Mouse (Mus musculus) layer of hippocampus, postnatal 36 days (tissue): Measurements from ENCODE around the gene Pdzk1. TPM values are rescaled to one million over a fixed set of nuclear protein-coding genes. Genes with fewer than 3 reads are reported as not detected.

Source experiments
- DNase-seq, 2 experiments: peaks; one replicate each; pipeline ENCODE4 v3.0.0; 2022
- total RNA-seq, 2 experiments: library from RNA; stranded (reverse); gene quantifications; 2 replicates each; pipeline ENCODE4 v1.2.3; 2021

Gene Pdzk1
- total RNA-seq = under 1 TPM in 1 of 2 experiments, not detected in 1; 0.15 TPM

GRCm38 (mm10) chr3:96828984-96829383 is at the start of gene Pdzk1, which contains the start of gene Cd160:
Gene Pdzk1 (plus strand): TSS chr3:96829284.
Gene Cd160 (minus strand): TSS chr3:96829351.
- no peak for DNase-seq

GRCm38 (mm10) chr3:96782236-96782635 is 46.8 kb upstream of the Pdzk1 start:
- no peak for DNase-seq

- DNase-seq = no peak
These were observed 41.3 kb upstream of the Pdzk1 start for GRCm38 (mm10) chr3:96787784-96788183.

DNA sequence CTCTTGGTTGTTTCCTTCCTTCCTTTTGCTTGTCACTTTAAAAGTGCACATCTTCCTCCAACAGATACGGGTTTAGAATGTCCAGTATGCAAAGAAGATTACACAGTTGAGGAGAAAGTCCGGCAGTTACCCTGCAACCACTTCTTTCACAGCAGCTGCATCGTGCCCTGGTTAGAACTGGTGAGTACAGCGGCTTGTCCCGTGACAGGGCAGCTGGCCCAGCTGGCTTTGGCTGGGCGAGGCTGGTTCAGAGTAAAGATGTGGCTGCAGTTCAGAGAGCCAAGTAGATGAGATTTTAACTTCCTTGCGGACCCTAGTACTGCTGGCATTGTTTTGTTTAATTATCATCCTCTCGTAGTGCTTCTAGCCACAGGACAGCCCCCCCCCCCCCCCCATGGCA is 40.6 kb upstream of the Pdzk1 start:
- DNase-seq = peak in 1 of 2 experiments; percentile 18

DNA sequence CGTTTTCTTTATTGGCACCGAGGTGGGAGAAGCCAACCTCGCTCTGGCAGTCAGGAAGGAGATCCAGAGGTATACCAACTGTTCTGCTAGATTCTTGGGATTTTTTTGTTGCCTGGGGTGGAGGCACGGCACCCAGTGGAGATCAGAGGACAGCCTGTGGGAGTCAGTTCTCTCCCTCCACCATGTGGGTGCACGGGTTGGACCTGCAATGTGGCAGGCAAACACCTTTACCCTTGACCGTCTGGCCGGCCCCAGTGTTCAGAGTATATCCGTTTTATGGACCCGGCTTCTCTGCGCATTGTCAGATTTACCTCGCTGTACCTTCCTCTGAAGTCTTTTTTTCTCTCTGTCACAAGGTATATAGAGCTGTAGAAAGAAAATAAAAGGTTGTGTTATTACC is 28.8 kb upstream of the Pdzk1 start:
- no peak for DNase-seq

DNA sequence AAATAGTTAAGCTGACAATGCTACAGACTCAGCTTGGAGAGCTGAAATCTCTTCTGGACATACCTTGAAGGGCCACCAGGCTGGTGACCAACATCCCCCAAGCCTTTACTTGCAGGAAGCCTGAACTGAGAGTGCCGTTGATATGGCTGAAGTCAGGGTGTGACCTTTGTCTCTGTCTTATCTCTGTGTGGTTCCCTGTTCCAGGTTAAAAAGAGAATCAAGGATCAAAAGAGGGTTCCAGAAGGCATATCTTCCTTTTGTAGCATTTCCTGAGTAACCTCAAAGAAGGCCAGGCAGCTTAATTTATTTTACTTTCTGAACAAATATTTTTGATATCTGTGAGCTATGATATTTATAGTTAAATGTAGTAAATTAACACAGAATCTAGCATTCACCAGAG is 26.9 kb upstream of the Pdzk1 start:
- DNase-seq = no peak

DNA sequence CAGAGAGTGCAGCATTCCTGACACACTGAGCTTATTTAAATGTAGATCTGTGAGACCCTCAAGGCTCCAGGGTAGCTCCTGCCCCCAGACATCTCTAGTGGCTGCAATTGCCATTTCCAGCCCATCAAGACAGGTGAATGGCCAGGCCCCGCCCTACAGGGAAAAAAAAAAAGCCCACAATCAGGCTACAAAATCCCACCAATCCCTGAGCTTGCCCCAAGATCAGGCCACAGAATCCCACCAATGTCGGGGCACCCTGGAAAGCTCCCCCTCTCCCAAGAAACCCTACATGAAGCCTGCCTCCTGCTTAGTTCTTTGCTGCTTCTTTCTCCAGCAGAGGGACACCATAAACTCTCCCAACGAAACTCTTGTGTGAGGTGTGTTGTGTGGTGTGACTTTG is 20.9 kb upstream of the Pdzk1 start:
- no peak for DNase-seq

- DNase-seq = no peak
These were observed 20.4 kb upstream of the Pdzk1 start for GRCm38 (mm10) chr3:96808651-96809050.

DNA sequence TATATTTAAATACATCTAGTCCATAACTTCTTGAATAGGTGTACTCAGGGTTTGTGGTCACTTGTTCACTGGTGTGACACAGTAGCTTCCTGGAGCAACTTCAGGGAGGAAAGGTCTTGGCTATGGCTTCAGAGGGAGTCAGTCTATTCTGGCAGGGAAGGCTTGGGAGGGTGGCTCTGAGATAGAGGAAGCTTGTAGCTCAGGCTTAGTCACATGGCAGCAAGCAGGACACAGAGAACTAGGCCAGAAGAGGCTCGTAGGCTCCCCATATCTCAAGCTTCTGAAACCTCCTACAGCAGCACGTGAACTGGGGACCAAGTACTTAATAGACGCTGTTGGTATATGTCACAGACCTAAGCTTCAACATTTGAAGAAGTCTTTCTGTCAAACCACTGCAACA is 17.9 kb upstream of the Pdzk1 start:
- no peak for DNase-seq

DNA sequence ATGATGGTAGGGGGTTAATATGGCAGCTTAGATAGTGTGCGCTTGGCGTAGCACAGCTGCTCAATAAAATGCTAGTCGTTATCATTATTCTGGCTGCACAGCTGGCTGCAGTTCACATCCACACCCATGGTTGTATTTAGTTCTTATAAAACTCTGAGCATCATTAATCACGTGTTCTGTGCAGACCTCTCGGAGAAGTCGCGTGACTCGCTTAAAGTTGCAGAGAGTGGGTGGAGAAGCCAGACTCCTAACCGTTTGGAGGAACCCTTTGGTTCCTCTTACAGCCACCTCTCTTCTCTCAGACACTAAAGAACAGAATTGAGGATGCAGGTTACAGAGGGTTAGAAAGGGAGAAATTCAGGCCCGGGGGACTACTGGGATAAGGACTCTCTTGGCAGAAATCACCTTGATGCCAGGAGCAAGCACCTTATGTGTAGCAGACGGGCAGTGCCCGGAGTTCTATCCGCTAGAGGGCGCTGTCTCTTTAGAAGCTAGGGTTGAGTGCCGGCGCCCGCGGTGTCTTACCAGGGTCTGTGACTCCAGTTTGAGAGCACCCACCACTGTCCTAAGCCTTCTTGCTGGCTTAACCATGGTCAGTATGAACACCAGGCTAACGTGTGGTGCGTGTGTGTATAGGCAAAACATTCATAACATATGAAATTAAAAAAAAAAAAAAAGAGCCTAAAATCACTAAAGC is 16.5 kb upstream of the Pdzk1 start:
- DNase-seq = peak; percentile 68 to 69

GRCm38 (mm10) chr3:96813106-96813505 is 16.0 kb upstream of the Pdzk1 start:
- DNase-seq = peak; percentile 12

DNA sequence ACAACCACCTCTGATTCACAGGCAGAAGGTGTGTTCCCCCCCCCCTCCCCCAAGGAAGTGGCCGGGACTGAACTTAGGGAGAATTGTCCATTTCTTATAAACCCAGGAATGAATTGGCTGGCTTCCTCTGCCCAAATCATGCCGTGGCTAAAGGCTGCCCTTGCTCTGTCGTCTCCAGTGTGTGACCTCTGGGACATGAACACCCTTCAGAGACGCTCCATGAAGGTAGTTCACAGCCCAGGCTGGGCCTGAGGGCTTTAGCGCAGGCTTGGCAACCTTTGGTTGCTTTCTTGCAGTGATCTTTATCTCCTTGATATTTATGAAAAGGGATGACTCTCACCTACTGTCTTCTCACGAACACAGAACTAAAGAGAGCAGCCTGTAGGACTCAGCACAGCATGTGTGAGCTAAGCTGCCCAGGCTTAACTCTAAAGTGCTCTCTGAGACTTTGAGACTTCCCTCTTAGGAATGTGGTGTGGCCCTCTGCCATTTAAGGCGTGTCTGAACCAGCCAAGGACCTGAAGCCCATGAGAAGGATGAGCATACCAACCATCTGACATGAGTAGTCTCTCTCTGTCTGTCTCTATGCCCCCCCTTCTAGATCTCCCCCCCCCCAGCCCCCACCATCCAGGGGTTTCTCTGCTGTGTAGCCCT is 15.4 kb upstream of the Pdzk1 start:
- DNase-seq = no peak

GRCm38 (mm10) chr3:96814342-96814741 is 14.7 kb upstream of the Pdzk1 start:
- no peak for DNase-seq

GRCm38 (mm10) chr3:96820116-96820915 is 8.8 kb upstream of the Pdzk1 start:
- DNase-seq = no peak

DNA sequence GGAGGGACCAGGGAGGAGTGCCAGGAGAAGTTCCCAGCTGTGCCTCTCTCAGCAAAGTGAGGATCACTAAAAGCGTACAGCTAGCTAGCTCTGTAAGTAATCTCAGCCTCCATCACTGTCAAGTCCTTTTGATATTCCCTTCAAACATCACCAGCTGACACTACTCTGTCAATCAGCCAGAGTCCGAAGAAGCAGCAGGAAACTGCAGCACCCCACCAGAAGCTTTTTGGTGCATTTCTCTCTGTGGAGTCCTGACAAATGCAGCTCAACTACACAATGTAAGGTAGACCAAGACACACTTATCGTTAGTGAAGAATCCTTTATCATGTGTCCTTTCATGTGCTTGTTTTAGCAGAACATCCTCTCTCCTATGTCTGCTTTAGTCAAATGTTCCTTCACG is 7.5 kb upstream of the Pdzk1 start:
- DNase-seq = no peak

DNA sequence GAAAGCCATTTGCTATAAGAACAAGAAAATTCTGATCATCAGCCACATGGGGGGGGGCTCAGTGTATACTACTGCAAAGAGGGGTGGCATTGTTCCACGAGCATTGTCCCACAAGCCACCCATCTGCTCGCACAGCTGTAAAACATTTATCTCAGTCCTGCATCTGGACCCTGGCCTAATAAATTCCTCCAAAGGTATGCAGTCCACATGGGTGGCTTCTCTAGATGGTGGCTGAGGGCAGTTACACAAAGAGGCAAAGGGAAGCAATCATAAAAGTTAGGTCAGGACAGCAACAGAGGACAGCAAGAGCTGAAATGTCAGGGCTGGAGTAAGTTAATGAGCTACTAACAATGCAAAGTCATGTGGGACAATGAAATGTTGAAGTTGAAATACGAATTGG is 5.4 kb upstream of the Pdzk1 start:
- no peak for DNase-seq

DNA sequence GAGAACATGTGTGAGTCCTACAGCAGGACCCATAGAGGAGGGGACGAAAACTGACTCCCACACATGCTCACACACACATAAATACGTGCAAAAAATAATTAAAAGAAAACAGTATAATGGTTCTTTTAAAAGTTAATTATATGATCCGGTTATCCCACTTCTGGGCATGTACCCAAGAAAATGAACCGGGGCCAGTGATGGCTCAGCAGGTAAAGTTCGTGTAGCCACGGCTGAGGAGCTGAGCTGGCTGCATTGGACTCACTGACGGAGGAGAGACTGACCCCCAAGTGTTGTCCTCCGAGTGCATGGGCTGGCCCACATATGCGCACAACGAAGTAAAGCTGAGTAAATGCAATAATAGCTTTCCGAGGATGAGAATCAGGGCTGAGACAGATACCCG is 4.5 kb upstream of the Pdzk1 start:
- no peak for DNase-seq

DNA sequence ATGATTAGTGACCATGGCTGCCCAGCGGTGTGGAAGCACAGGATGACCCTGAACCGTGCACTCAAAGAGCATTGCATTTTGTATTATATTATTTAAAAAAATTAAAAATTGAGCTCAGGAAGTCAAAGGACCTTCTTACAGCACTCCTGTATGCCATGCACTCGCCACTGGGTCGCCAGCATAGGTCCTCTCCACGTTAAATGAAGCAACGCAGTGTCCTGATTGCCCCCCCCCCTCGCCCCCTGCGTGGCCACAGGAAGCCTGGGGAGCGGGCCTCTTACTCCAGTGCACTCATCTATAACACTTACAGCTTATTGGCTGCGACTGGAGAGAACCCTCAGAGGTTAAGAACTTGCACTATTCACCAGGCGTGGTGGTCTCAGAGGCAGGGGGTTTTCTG is 3.8 kb upstream of the Pdzk1 start:
- no peak for DNase-seq

GRCm38 (mm10) chr3:96828308-96828864 is 698 bp upstream of the Pdzk1 start:
- DNase-seq = no peak

- no peak for DNase-seq
These were observed 772 bp downstream of the Pdzk1 start for GRCm38 (mm10) chr3:96829856-96830255.

- no peak for DNase-seq
These were observed 3.8 kb downstream of the Pdzk1 start for GRCm38 (mm10) chr3:96832930-96833329.

DNA sequence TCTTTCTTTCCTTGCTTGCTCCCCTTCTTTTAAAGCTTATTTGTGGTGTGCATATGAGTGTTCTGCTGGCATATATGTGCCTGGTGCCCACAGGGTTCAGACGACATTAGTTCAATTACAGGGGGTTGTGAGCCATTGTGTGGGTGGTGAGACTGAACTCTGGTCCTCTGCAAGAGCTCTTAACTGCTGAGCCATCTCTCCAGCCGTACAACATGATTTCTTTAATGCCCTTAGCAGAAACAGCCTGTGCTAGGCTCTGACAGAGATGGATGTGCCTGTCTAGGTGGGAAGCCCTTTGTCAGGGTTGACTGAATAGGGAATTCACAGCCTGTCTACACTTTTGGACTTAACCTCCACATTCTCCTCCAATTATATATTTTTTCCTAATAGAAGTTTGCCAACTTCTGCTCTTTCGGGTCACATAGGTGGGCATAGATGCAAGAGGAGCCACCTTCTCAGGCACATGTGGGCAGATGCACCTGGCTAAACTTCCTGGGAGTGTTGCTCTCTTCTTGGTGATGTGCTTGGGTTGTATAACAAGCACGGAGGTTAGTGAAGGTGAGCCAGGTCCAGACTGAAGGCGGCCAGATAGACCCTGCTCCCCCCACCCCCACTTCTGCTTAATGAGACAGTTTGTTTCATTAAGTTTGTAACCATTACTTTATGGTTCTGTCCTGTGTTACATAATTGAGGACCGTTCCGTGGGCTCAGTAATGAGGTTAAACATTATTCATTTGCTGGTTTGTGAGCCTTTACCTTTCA is 5.7 kb downstream of the Pdzk1 start:
- DNase-seq = no peak
